Mouse (Mus musculus) lung, embryonic 14.5 days (tissue): Measurements from ENCODE around the gene Olfr76. TPM values are rescaled to one million over a fixed set of nuclear protein-coding genes. Genes with fewer than 3 reads are reported as not detected.
"Not testable (repeated sequence)": the region's sequence is repeated elsewhere in the genome, so short reads cannot be mapped to it uniquely, and the experiment has no call there.

ENCODE experiments used
- ATAC-seq: fragments of 200-750 bp; cut with Nextera tagmentation; 2 replicates; pipeline ENCODE4 v1.8.0; 2017; ENCODE audit warnings: mild to moderate bottlenecking, moderate TSS enrichment, moderate library complexity; ENCODE audit not compliant: insufficient read depth
- DNase-seq: peaks from one replicate; pipeline ENCODE4 v3.0.0-alpha.2; 2015
- H3K27ac ChIP-seq: fragments of 300-500 bp; sonication (generic); 2 replicates; pipeline ENCODE4 v1.5.1; 2014; ENCODE audit warnings: low read depth, mild to moderate bottlenecking, moderate library complexity
- H3K27me3 ChIP-seq: fragments of 300-500 bp; sonication (generic); 2 replicates; pipeline ENCODE4 v1.6.1; 2014; ENCODE audit warnings: low read length, control low read depth; ENCODE audit not compliant: insufficient read depth
- H3K36me3 ChIP-seq: fragments of 300-500 bp; sonication (generic); 2 replicates; pipeline ENCODE4 v1.6.1; 2014; ENCODE audit warnings: control low read depth; ENCODE audit not compliant: insufficient read depth
- H3K4me1 ChIP-seq: fragments of 300-500 bp; sonication (generic); 2 replicates; pipeline ENCODE4 v1.6.1; 2014; ENCODE audit warnings: antibody characterized with exemption, control low read depth; ENCODE audit not compliant: insufficient read depth
- H3K4me2 ChIP-seq: fragments of 300-500 bp; sonication (generic); 2 replicates; pipeline ENCODE4 v1.6.1; 2014; ENCODE audit warnings: mild to moderate bottlenecking
- H3K4me3 ChIP-seq: fragments of 300-500 bp; sonication (generic); 2 replicates; pipeline ENCODE4 v1.5.1; 2014; ENCODE audit warnings: low read depth, low read length
- H3K9ac ChIP-seq: fragments of 300-500 bp; sonication (generic); 2 replicates; pipeline ENCODE4 v1.6.1; 2014
- H3K9me3 ChIP-seq: fragments of 300-500 bp; sonication (generic); 2 replicates; pipeline ENCODE4 v1.6.1; 2016; ENCODE audit warnings: low read depth, low read length, control low read depth
- CTCF ChIP-seq: IDR thresholded peaks from 2 replicates; pipeline ENCODE4 v1.5.1; 2016; ENCODE audit warnings: antibody characterized with exemption, low read depth
- WGBS: fragments of 180-500 bp; shearing (Covaris S2); extraction: QIAGEN DNeasy Blood & Tissue Kit; methylation state at CpG from one replicate; pipeline ENCODE4 v1.1.7; 2014; 5-methylcytosine and 5-hydroxymethylcytosine counted together
- polyA plus RNA-seq: library from polyadenylated mRNA; unstranded; fragments of >200 nt; fragmentation: Nextera tagmentation; extraction: Ambion mirVana; gene quantifications from 2 replicates; pipeline ENCODE4 v1.2.1, GENCODE M21; 2014

Olfr76 gene
- polyA plus RNA-seq, 1 experiment from 2014 or later: not detected

GRCm38 (mm10) chr19:12104541-12104940 is 18.5 kb downstream of the Olfr76 start:
- ATAC-seq: no peak
- no peaks in the 10 kb centered on the region for H3K27me3 ChIP-seq
- H3K9me3 ChIP-seq: no peaks in the 10 kb centered on the region
- H3K4me1 ChIP-seq: no peaks in the 10 kb centered on the region
- no peaks in the 10 kb centered on the region for H3K36me3 ChIP-seq
- TF ChIP-seq CTCF: no peak
- 57% methylated on average over 1 of the region's 1 CpGs for WGBS
- H3K4me2 ChIP-seq: no peak overlapping the region
- H3K9ac ChIP-seq: no peak overlapping the region
- no peak overlapping the region for H3K27ac ChIP-seq
- no peak overlapping the region for H3K4me3 ChIP-seq
- DNase-seq: no peak

GRCm38 (mm10) chr19:12103234-12103633 is 19.8 kb downstream of the Olfr76 start, which contains the start of gene Olfr1427:
TSS of gene Olfr1427 (minus strand) at chr19:12103334.
- H3K9ac ChIP-seq: no peak within 1 kb of the TSS
- no peaks in the 10 kb centered on the region for H3K36me3 ChIP-seq
- TF ChIP-seq CTCF: no peak
- H3K4me3 ChIP-seq: no peak within 1 kb of the TSS
- no peaks in the 10 kb centered on the region for H3K27me3 ChIP-seq
- H3K9me3 ChIP-seq: no peaks in the 10 kb centered on the region
- WGBS: 93% methylated on average over 2 of the region's 2 CpGs
- no peak within 1 kb of the TSS for H3K27ac ChIP-seq
- no peaks in the 10 kb centered on the region for H3K4me1 ChIP-seq
- ATAC-seq (no peak), DNase-seq (no peak)
- no peak within 1 kb of the TSS for H3K4me2 ChIP-seq

GRCm38 (mm10) chr19:12091913-12092312 is 31.1 kb downstream of the Olfr76 start, which contains the start of gene Olfr1426:
TSS of gene Olfr1426 (minus strand) at chr19:12092013.
- H3K4me2 ChIP-seq: no peak within 1 kb of the TSS
- TF ChIP-seq CTCF: no peak
- H3K36me3 ChIP-seq: no peaks in the 10 kb centered on the region
- H3K4me1 ChIP-seq: no peaks in the 10 kb centered on the region
- H3K9me3 ChIP-seq: no peaks in the 10 kb centered on the region
- ATAC-seq (no peak), DNase-seq (no peak)
- no peak within 1 kb of the TSS for H3K27ac ChIP-seq
- H3K27me3 ChIP-seq: no peaks in the 10 kb centered on the region
- WGBS: 59% methylated on average over 1 of the region's 1 CpGs
- no peak within 1 kb of the TSS for H3K4me3 ChIP-seq
- H3K9ac ChIP-seq: no peak within 1 kb of the TSS

- not testable (repeated sequence) for H3K4me1 ChIP-seq, H3K9me3 ChIP-seq, DNase-seq, ATAC-seq, H3K4me3 ChIP-seq, H3K9ac ChIP-seq, H3K4me2 ChIP-seq, H3K27ac ChIP-seq, H3K27me3 ChIP-seq, H3K36me3 ChIP-seq
- 77% methylated on average over 4 of the region's 4 CpGs for WGBS
Observed at GRCm38 (mm10) chr19:12077631-12078030, 45.4 kb downstream of the Olfr76 start, which contains the start of gene Olfr1425. TSS of gene Olfr1425 (minus strand) at chr19:12077731.

GRCm38 (mm10) chr19:12069546-12069945 is 53.5 kb downstream of the Olfr76 start:
- not testable (repeated sequence) for H3K27me3 ChIP-seq, ATAC-seq, H3K36me3 ChIP-seq, DNase-seq, H3K4me2 ChIP-seq, H3K9ac ChIP-seq, H3K9me3 ChIP-seq, H3K4me3 ChIP-seq, H3K27ac ChIP-seq, H3K4me1 ChIP-seq
- 71% methylated on average over 1 of the region's 1 CpGs for WGBS

Other genes with a start within 250 kb of the Olfr76 start
- not detected in 2 replicates for gene Olfr1419, start 248.1 kb downstream of the Olfr76 start, polyA plus RNA-seq
- 0.05 TPM in 1 of 2 replicates, not detected in the other for gene Olfr1420, start 236.6 kb downstream of the Olfr76 start, polyA plus RNA-seq
- 25.9 TPM in 2 replicates for gene Patl1, start 210.8 kb downstream of the Olfr76 start, polyA plus RNA-seq
- gene Osbp, start 157.3 kb downstream of the Olfr76 start, polyA plus RNA-seq: 7.4 and 7.5 TPM in 2 replicates
- not detected in 2 replicates for gene Olfr1423, start 81.9 kb downstream of the Olfr76 start, polyA plus RNA-seq
- gene Olfr1424, start 60.5 kb downstream of the Olfr76 start, polyA plus RNA-seq: not detected in 2 replicates
- gene Olfr1425, start 45.5 kb downstream of the Olfr76 start, polyA plus RNA-seq: not detected in 2 replicates
- not detected in 2 replicates for gene Olfr1426, start 31.2 kb downstream of the Olfr76 start, polyA plus RNA-seq
- not detected in 2 replicates for gene Olfr1427, start 19.9 kb downstream of the Olfr76 start, polyA plus RNA-seq
- gene Olfr1428, start 7.3 kb downstream of the Olfr76 start, polyA plus RNA-seq: not detected in 2 replicates
- gene Olfr1555-ps1, start 46.9 kb upstream of the Olfr76 start, polyA plus RNA-seq: not detected in 2 replicates
- gene Olfr1431, start 77.4 kb upstream of the Olfr76 start, polyA plus RNA-seq: not detected in 2 replicates
- not detected in 2 replicates for gene Olfr1432, start 109.4 kb upstream of the Olfr76 start, polyA plus RNA-seq
- not detected in 2 replicates for gene Olfr262, start 118.5 kb upstream of the Olfr76 start, polyA plus RNA-seq
- gene Olfr235, start 137.8 kb upstream of the Olfr76 start, polyA plus RNA-seq: not detected in 2 replicates
- not detected in 2 replicates for gene Olfr1434, start 156.7 kb upstream of the Olfr76 start, polyA plus RNA-seq
- not detected in 2 replicates for gene Olfr1436, start 175.9 kb upstream of the Olfr76 start, polyA plus RNA-seq
- gene Olfr1437, start 201.9 kb upstream of the Olfr76 start, polyA plus RNA-seq: not detected in 2 replicates
- gene Olfr1438-ps1, start 212.7 kb upstream of the Olfr76 start, polyA plus RNA-seq: not detected in 2 replicates